Mouse (Mus musculus) myocyte (in vitro differentiated cells): Measurements from ENCODE around the gene Lipe. TPM values are rescaled to one million over a fixed set of nuclear protein-coding genes. Genes with fewer than 3 reads are reported as not detected.

Source experiments
- H3K27me3 ChIP-seq: one replicate; pipeline ENCODE4 v1.6.1; 2011; ENCODE audit not compliant: control insufficient read depth, insufficient read depth, insufficient read length
- H3K36me3 ChIP-seq: one replicate; pipeline ENCODE4 v1.6.1; 2011; ENCODE audit not compliant: control insufficient read depth, insufficient read depth
- H3K4me2 ChIP-seq: one replicate; pipeline ENCODE4 v1.6.1; 2011; ENCODE audit warnings: low read depth, control low read depth
- H3K4me3 ChIP-seq: one replicate; pipeline ENCODE4 v1.5.1; 2011; ENCODE audit warnings: mild to moderate bottlenecking, control low read depth, moderate library complexity
- H3K79me2 ChIP-seq: one replicate; pipeline ENCODE4 v1.6.1; 2011; ENCODE audit not compliant: control insufficient read depth, insufficient read depth
- H3ac ChIP-seq: one replicate; pipeline ENCODE4 v1.6.1; 2011; ENCODE audit not compliant: control insufficient read depth, insufficient read length
- CEBPB ChIP-seq: IDR thresholded peaks from 2 replicates; pipeline ENCODE4 v1.6.1; 2011; ENCODE audit warnings: mild to moderate bottlenecking, moderate library complexity; ENCODE audit not compliant: poor library complexity, insufficient read depth, severe bottlenecking
- E2F4 ChIP-seq: IDR thresholded peaks from one replicate; pipeline ENCODE4 v1.6.1; 2011; ENCODE audit warnings: mild to moderate bottlenecking, control low read depth, moderate library complexity; ENCODE audit not compliant: insufficient read depth
- MAX ChIP-seq: IDR thresholded peaks from one replicate; pipeline ENCODE4 v1.6.1; 2011; ENCODE audit warnings: low read depth, mild to moderate bottlenecking, control low read depth
- MYOD1 ChIP-seq, 3 experiments: IDR thresholded peaks; one replicate each; pipeline ENCODE4 v1.6.1; 2011; ENCODE audit warnings: control low read depth in 2 of 3, low read depth in 2 of 3, mild to moderate bottlenecking in 2 of 3, moderate library complexity in 1 of 3; ENCODE audit not compliant: insufficient read length in 2 of 3, control insufficient read depth in 1 of 3
- MYOG ChIP-seq, 3 experiments: IDR thresholded peaks; one replicate each; pipeline ENCODE4 v1.6.1; 2011; ENCODE audit warnings: control low read depth in 2 of 3, low read depth in 2 of 3, mild to moderate bottlenecking in 2 of 3; ENCODE audit not compliant: insufficient read length in 2 of 3, control insufficient read depth in 1 of 3, insufficient read depth in 1 of 3
- POLR2A ChIP-seq: IDR thresholded peaks from one replicate; pipeline ENCODE4 v1.6.1; 2011; ENCODE audit warnings: low read depth, mild to moderate bottlenecking, control low read depth, moderate library complexity; ENCODE audit not compliant: insufficient read length
- POLR2AphosphoS2 ChIP-seq: IDR thresholded peaks from one replicate; pipeline ENCODE4 v1.6.1; 2011; ENCODE audit warnings: low read depth, control low read depth; ENCODE audit not compliant: insufficient read length
- REST ChIP-seq: IDR thresholded peaks from one replicate; pipeline ENCODE4 v1.6.1; 2011; ENCODE audit warnings: mild to moderate bottlenecking, control low read depth, moderate library complexity; ENCODE audit not compliant: insufficient read depth, insufficient read length
- SRF ChIP-seq: IDR thresholded peaks from one replicate; pipeline ENCODE4 v1.6.1; 2011; ENCODE audit warnings: low read depth; ENCODE audit not compliant: control insufficient read depth, insufficient read length
- TCF12 ChIP-seq: IDR thresholded peaks from one replicate; pipeline ENCODE4 v1.6.1; 2011; ENCODE audit warnings: mild to moderate bottlenecking, control low read depth; ENCODE audit not compliant: poor library complexity, insufficient read depth, severe bottlenecking
- TCF3 ChIP-seq: IDR thresholded peaks from one replicate; pipeline ENCODE4 v1.6.1; 2011; ENCODE audit warnings: low read depth, control low read depth; ENCODE audit not compliant: insufficient read length
- USF1 ChIP-seq: IDR thresholded peaks from one replicate; pipeline ENCODE4 v1.6.1; 2011; ENCODE audit warnings: low read depth, mild to moderate bottlenecking, control low read depth, moderate library complexity
- polyA plus RNA-seq: library from polyadenylated mRNA; unstranded; fragments of >200 nt; fragmentation: generic; extraction: Trizol; gene quantifications from one replicate; pipeline ENCODE4 v1.2.1, GENCODE M21; 2012; ENCODE audit warnings: missing spikeins

Gene Lipe
- 3.8 TPM for polyA plus RNA-seq

DNA sequence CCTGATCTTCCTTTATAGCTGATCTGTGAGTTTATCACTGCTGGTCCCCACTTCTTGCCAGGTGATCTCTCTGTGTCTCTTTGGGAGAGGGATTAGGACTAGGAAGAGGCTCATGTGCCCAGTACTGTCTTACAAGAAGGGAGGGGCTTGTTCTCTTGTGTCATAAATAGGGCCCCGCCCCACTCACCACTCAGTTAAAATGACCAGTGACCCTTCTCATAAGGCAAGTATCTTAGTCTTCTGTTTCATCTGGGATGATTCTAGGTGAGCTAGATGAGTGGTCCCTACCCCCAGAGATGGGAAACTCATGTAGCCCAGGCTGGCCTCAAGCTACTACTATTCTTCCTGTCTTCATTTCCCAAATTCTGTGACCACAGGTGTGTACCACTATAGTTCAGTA lies at the start of gene Lipe:
TSS of gene Lipe (minus strand) at position 101 of the 400 bp plus-strand sequence.
- H3K4me3 ChIP-seq = no peak within 1 kb of the TSS
- H3ac ChIP-seq = no peak within 1 kb of the TSS
- no peak within 1 kb of the TSS for H3K4me2 ChIP-seq
- no peaks in the 10 kb centered on the region for H3K79me2 ChIP-seq
- no peaks in the 10 kb centered on the region for H3K27me3 ChIP-seq
- no peaks in the 10 kb centered on the region for H3K36me3 ChIP-seq
- TF ChIP-seq CEBPB (no peak), MYOD1 (IDR thresholded peaks at IDR 0.05; ENCODE audit: control insufficient read depth in 1 of 3, insufficient read length in 2 of 3, low read depth in 2 of 3) (no peak), POLR2A (no peak), MYOG (IDR thresholded peaks at IDR 0.05; ENCODE audit: control insufficient read depth in 1 of 3, insufficient read depth in 1 of 3, insufficient read length in 2 of 3, low read depth in 2 of 3) (no peak), E2F4 (no peak)

DNA sequence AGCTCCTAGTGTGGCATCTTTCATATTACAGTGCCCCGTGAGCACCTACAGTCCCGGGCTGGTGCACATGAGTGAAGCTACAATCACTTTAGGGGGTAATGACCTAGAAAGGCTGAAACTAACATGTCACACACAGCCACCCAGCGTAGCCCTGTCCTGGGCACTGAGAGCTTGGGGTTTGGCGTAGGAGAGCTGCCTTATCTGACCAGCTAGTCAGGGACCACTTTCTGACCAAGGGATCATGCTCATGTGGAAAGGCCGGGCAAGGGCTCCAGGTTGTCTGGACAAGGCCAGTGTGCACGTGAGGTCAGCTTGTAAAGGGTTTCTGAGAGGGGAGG lies 42.3 kb upstream of the Lipe start:
- no peak overlapping the region for H3ac ChIP-seq
- TF ChIP-seq POLR2A = no peak
- no peak for TF ChIP-seq USF1
- TF ChIP-seq MYOD1 (IDR thresholded peaks at IDR 0.05; ENCODE audit: control insufficient read depth in 1 of 3, insufficient read length in 2 of 3, low read depth in 2 of 3) = no peak

DNA sequence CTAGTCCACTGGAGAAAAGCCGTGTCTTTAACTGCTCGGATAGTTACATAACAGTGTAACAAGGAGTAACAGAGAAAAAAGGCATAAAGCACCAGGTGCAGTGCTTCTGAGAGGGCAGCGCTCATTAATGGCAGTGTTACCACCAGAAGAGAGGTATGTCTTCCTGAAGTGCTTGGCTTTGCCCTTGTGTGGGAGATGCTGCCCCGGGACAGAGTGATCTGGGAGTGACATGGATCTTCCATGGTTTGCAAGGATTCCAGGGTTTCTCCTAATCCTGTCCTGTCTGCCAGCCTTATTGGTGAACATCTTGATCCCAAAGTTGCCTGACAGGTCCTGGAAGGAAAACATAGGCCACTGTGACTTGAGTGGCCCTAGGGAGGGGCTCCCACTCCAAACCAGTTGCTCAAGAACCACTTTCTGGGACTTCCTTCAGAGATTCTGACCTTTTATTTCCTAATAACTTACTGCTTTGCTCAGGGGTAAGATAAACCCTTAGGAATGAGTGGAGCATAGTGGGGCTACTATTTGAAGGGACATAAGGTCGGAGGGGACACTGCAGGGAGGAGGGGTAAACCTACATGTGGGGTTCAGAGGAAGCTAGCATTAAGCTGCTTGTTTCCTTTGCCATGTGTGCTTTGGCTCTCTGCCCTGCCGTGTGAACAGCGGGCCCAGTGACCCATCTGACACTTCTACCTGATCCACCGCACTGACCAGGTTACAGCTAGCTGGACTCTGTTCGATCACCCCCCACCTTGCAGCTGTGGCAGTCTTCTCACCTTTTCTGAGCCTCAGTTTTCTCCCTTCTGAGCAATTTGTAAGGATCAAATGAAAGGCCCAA lies 41.7 kb upstream of the Lipe start:
- Histone ChIP-seq H3K36me3 (no peaks in the 10 kb centered on the region), H3K27me3 (peaks cover 8% of the 10 kb centered on the region), H3K4me3 (no peak overlapping the region), H3ac (no peak overlapping the region), H3K79me2 (no peaks in the 10 kb centered on the region), H3K4me2 (no peak overlapping the region)
- TF ChIP-seq TCF3 (no peak), E2F4 (no peak), REST (no peak), POLR2AphosphoS2 (no peak), MAX (no peak), MYOD1 (IDR thresholded peaks at IDR 0.05; ENCODE audit: control insufficient read depth in 1 of 3, insufficient read length in 2 of 3, low read depth in 2 of 3) (no peak), MYOG (IDR thresholded peaks at IDR 0.05; ENCODE audit: control insufficient read depth in 1 of 3, insufficient read depth in 1 of 3, insufficient read length in 2 of 3, low read depth in 2 of 3) (no peak), POLR2A (no peak), TCF12 (no peak)

More for the DNA sequence above, 42.3 kb upstream of the Lipe start:
- no peak overlapping the region for H3K4me2 ChIP-seq
- H3K4me3 ChIP-seq = no peak overlapping the region
- no peaks in the 10 kb centered on the region for H3K79me2 ChIP-seq
- no peaks in the 10 kb centered on the region for H3K36me3 ChIP-seq
- H3K27me3 ChIP-seq = peaks cover 8% of the 10 kb centered on the region

DNA sequence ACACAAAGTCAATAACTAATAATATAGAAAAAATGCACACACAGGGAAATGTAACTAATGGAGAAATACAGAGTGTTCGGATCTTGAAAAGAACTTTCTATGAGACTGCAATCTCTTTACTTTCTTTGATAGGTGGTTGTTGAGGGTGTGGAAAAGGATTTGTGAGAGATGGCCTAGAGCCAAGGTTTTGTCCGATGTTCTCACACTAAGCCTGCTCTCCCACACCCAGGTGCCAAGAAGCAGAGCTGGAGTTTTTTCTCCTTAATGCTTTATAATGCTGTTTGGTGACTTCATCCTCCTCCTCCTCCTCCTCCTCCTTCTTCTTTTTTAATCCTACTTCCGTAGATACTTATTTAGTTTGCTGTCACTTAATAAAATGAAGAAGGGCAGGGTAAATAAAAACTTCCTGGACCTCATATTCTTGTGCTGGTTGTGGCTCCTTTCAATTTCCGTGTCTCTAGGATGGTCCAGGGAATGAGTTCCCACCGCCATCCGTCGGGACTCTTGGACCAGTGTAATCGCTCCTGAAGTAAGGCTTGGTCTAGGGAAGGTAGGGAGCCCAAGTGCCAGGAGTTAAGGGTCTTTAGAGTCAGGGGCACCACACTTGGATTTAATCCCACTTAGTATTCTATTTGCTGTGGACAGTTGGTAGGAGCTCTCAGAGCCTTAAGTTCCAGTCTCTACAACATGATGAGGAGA lies 40.8 kb upstream of the Lipe start:
- H3K36me3 ChIP-seq = no peaks in the 10 kb centered on the region
- H3K79me2 ChIP-seq = no peaks in the 10 kb centered on the region
- no peak overlapping the region for H3ac ChIP-seq
- no peak overlapping the region for H3K4me2 ChIP-seq
- TF ChIP-seq MAX (no peak), MYOG (IDR thresholded peaks at IDR 0.05; ENCODE audit: control insufficient read depth in 1 of 3, insufficient read depth in 1 of 3, insufficient read length in 2 of 3, low read depth in 2 of 3) (no peak)
- no peak overlapping the region for H3K4me3 ChIP-seq
- H3K27me3 ChIP-seq = peaks cover 8% of the 10 kb centered on the region

DNA sequence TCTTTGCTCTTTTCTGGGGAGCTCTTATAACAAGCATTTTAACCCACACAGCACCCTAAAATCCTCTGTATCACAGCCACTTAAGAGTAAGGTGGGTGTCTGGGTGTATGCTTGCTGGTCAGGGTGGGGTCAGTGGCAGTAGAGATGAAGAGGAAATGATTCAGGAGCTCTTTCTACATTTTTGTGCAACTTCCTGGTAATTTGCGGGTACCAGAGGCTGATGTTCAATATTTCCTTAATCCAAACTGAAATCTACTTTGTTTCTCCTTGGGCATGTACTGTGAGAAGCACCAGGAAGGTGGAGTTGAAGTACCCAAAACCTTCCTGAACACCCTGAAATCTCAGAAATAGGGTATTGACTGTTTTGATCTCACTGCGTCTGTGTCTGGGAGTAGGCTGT lies 38.2 kb upstream of the Lipe start:
- H3K36me3 ChIP-seq = no peaks in the 10 kb centered on the region
- TF ChIP-seq MYOG (IDR thresholded peaks at IDR 0.05; ENCODE audit: control insufficient read depth in 1 of 3, insufficient read depth in 1 of 3, insufficient read length in 2 of 3, low read depth in 2 of 3) (no peak), SRF (no peak), POLR2A (no peak), MAX (no peak), USF1 (no peak)
- H3K27me3 ChIP-seq = no peaks in the 10 kb centered on the region
- no peak overlapping the region for H3K4me3 ChIP-seq
- no peaks in the 10 kb centered on the region for H3K79me2 ChIP-seq
- H3ac ChIP-seq = no peak overlapping the region
- H3K4me2 ChIP-seq = no peak overlapping the region
